Mouse (Mus musculus) heart, embryonic 14.5 days (tissue): ENCODE results near the gene March10. TPM values are rescaled to one million over a fixed set of nuclear protein-coding genes. Genes with fewer than 3 reads are reported as not detected.

Source experiments
- ATAC-seq: fragments of 200-750 bp; cut with Nextera tagmentation; 2 replicates; pipeline ENCODE4 v1.8.0; 2017; ENCODE audit warnings: low read depth, moderate TSS enrichment; ENCODE audit not compliant: insufficient number of reproducible peaks, insufficient read depth, low FRiP score
- H3K27ac ChIP-seq, 2 experiments: fragments of 200-500 bp in 1 of 2; fragments of 300-500 bp in 1 of 2; sonication (generic) in 1 of 2; replicated peaks in 1 of 2; 2 replicates each; pipeline ENCODE4 v1.5.1; 2012 to 2014; ENCODE audit warnings: low read depth in 2 of 2, low read length in 2 of 2, control low read depth in 1 of 2, mild to moderate bottlenecking in 1 of 2, mixed read lengths in 1 of 2; ENCODE audit not compliant: control insufficient read depth in 1 of 2, insufficient read depth in 1 of 2
- H3K27me3 ChIP-seq: fragments of 300-500 bp; sonication (generic); 2 replicates; pipeline ENCODE4 v1.6.1; 2014; ENCODE audit warnings: mild to moderate bottlenecking, low read length, control low read depth; ENCODE audit not compliant: control insufficient read depth, insufficient read depth
- H3K36me3 ChIP-seq: fragments of 300-500 bp; sonication (generic); 2 replicates; pipeline ENCODE4 v1.6.1; 2014; ENCODE audit warnings: mild to moderate bottlenecking, control low read depth, low read length, mixed read lengths; ENCODE audit not compliant: control insufficient read depth, insufficient read depth
- H3K4me1 ChIP-seq, 2 experiments: fragments of 200-500 bp in 1 of 2; fragments of 300-500 bp in 1 of 2; sonication (generic) in 1 of 2; 2 replicates each; pipeline ENCODE4 v1.6.1; 2012 to 2014; ENCODE audit warnings: low read length in 2 of 2, control low read depth in 1 of 2, mixed read lengths in 1 of 2; ENCODE audit not compliant: control insufficient read depth in 2 of 2, insufficient read depth in 2 of 2
- H3K4me2 ChIP-seq: fragments of 300-500 bp; sonication (generic); 2 replicates; pipeline ENCODE4 v1.6.1; 2014; ENCODE audit warnings: mild to moderate bottlenecking, low read length
- H3K4me3 ChIP-seq, 2 experiments: fragments of 200-500 bp in 1 of 2; fragments of 300-500 bp in 1 of 2; sonication (generic) in 1 of 2; 2 replicates each; pipeline ENCODE4 v1.5.1; 2012 to 2014; ENCODE audit warnings: low read length in 2 of 2, mild to moderate bottlenecking in 2 of 2, control low read depth in 1 of 2, low read depth in 1 of 2, moderate library complexity in 1 of 2; ENCODE audit not compliant: control insufficient read depth in 1 of 2, insufficient read depth in 1 of 2
- H3K9ac ChIP-seq: fragments of 300-500 bp; sonication (generic); 2 replicates; pipeline ENCODE4 v1.6.1; 2014; ENCODE audit warnings: mild to moderate bottlenecking, low read length
- H3K9me3 ChIP-seq: fragments of 300-500 bp; sonication (generic); 2 replicates; pipeline ENCODE4 v1.6.1; 2016; ENCODE audit warnings: low read length, control low read depth; ENCODE audit not compliant: control insufficient read depth
- WGBS: fragments of 180-500 bp; shearing (Covaris S2); extraction: QIAGEN DNeasy Blood & Tissue Kit; methylation state at CpG from one replicate; pipeline ENCODE4 v1.1.7; 2014; 5-methylcytosine and 5-hydroxymethylcytosine counted together
- polyA plus RNA-seq: library from polyadenylated mRNA; unstranded; fragments of >200 nt; fragmentation: Nextera tagmentation; extraction: Ambion mirVana; gene quantifications from 2 replicates; pipeline ENCODE4 v1.2.1, GENCODE M21; 2014

The March10 gene
- polyA plus RNA-seq, 1 experiment from 2014 or later = 0.28 TPM

DNA sequence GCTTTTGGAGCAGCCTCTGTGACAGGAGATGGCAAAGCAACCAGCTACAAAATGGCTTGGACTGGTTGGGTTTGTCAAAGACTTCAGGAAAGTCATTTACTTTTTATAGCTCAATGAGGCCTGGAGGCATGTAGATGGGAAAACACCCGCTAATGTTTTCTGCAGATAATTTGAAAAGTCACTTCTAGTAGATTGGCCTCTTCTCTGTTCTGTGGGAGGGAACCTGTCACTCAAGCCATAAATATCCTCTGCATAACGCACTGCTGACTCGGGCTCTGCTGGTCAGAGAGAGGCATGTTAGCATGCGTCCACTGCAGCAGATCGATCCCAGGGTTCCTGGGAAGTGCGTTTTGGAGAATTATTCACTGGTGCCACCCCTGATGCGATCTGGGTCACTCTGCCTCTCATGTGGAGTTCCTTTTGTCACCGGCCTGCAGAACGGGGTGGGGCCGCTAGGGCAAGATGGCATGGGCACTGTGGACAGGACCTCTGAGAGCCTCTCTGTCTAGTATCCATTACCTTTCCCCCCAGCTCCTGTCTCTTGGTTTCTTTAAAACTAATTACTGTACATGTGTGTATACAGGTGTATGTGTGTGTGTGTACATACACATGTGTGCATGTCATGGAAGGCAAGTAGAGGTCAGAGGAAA lies 81.9 kb downstream of the March10 start:
- no peaks in the 10 kb centered on the region for H3K36me3 ChIP-seq
- no peak overlapping the region for H3K9ac ChIP-seq
- H3K27me3 ChIP-seq = no peaks in the 10 kb centered on the region
- H3K4me2 ChIP-seq = peak overlapping the region; percentile 30; the same call in 1 of the 2 replicates
- peaks cover 24 to 32% of the 10 kb centered on the region in 2 experiments for H3K4me1 ChIP-seq
- H3K27ac ChIP-seq = peak overlapping the region; percentile 80 to 86
- peak; percentile 60; the same call in 1 of the 2 replicates for ATAC-seq
- 40% methylated on average over 10 of the region's 10 CpGs for WGBS
- H3K4me3 ChIP-seq = no peak overlapping the region
- no peaks in the 10 kb centered on the region for H3K9me3 ChIP-seq

DNA sequence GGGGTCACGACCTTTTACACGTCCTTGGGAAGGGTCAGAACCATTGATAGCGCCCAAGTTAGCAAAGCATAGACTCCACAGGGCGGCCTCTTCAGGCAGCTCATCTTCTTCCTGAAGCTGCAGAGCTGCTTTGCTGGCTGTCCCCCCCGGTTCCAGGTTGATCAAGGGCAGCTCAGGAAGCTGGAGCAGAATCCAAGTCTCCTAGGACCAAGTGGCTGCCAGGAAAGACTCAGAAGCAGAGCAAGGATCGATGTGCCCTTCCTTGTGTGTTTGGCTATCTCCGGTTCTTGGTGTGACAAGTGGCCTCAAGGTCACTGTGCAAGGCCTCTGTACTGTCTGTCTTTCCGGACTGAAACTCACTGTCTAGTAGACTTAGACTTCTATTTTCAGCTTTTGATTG lies 82.7 kb downstream of the March10 start:
- Histone ChIP-seq H3K27me3 (no peaks in the 10 kb centered on the region), H3K36me3 (no peaks in the 10 kb centered on the region), H3K4me1 (peaks cover 24 to 28% of the 10 kb centered on the region in 2 experiments), H3K9me3 (no peaks in the 10 kb centered on the region), H3K4me3 (no peak overlapping the region), H3K27ac (peak overlapping the region; percentile 51 to 86), H3K9ac (no peak overlapping the region), H3K4me2 (no peak overlapping the region)
- ATAC-seq = no peak
- WGBS = 40% methylated on average over 8 of the region's 8 CpGs

DNA sequence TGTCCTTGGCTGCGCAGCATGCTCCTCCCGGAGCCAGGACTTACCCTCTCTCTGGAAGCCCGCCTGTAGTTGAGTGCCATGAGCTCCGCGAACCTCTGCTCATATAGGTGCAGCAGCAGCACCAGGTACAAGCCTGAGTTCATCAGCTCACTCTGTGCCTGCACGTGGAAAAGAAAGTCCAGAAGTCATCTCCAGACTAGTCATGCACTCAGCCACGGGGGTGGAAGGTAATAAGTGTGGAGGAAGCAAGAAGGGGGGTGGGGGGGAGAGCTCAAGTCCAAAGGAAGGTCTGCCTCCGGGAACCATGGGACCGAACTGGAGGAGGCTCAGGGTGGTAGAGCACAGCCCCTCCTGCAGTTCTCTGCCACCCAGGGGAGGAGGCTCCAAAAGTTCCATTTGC lies 84.7 kb downstream of the March10 start:
- Histone ChIP-seq H3K27me3 (no peaks in the 10 kb centered on the region), H3K4me2 (no peak overlapping the region), H3K9me3 (no peaks in the 10 kb centered on the region), H3K4me1 (peaks cover 21 to 27% of the 10 kb centered on the region in 2 experiments), H3K36me3 (no peaks in the 10 kb centered on the region), H3K9ac (no peak overlapping the region), H3K4me3 (no peak overlapping the region), H3K27ac (no peak overlapping the region)
- no peak for ATAC-seq
- 74% methylated on average over 9 of the region's 9 CpGs for WGBS

DNA sequence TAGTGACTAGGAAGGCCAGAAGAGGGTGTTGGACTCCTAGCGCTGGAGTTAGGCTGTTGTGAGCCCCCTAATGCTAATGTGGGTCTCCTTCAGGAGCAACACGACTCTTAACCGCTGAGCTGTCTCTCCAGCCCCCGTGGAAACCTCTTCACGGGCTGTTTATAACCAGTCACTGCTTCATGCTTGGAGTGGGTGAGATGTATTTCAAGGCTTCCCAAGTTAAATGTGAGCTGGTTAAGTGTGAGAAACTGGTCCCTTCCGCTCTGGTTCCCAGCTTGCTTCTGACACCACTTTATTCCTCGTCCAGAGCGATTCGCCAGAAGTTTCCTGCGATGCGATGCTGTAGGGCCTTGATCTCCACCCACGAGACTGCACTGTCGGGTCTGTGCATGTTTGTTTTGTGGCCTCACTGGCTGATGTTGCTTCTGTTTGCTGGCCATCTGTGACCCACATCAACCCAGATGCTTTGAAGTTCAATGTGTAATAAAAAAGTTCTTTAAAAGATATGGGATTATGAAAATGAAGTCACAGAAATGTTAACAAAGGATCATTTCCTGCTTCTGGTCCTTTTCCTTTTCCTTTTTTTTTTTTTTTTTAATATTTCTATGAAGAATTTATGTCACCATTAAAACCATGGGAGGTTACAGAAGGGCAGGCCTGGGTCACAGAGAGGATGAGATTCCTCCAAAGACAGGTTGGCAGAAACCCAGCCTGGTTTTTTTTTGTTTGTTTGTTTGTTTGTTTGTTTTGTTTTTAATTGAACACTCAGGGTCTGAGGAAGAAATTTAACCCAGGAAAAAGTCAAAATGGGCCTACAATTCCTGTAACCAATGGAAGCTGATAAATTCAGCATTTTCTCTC lies 86.8 kb downstream of the March10 start:
- no peaks in the 10 kb centered on the region for H3K27me3 ChIP-seq
- ATAC-seq = no peak
- H3K4me3 ChIP-seq = no peak overlapping the region
- 89% methylated on average over 13 of the region's 13 CpGs for WGBS
- H3K4me2 ChIP-seq = no peak overlapping the region
- peaks cover 31 to 35% of the 10 kb centered on the region in 2 experiments for H3K4me1 ChIP-seq
- no peak overlapping the region for H3K9ac ChIP-seq
- H3K36me3 ChIP-seq = no peaks in the 10 kb centered on the region
- no peaks in the 10 kb centered on the region for H3K9me3 ChIP-seq
- H3K27ac ChIP-seq = no peak overlapping the region

DNA sequence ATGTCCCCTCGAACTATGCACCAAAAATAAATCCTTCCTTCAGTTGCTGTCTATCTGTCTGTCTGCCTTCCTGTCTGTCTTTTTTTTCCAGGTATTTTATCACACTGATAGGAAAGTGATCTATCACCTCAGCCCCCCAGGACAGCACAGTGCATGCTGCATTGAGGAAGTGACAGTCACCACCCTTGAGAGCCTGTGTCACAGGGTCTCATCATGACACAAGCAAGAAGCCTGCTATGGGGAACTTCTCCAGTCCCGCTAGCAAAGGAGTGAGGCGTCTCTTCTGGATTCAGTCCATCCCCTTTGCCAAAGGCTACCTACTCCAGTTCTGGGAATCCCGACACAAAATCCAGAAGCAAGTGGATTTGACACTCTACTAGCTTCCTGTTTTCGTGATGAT lies 87.7 kb downstream of the March10 start:
- Histone ChIP-seq H3K4me3 (no peak overlapping the region), H3K4me2 (no peak overlapping the region), H3K27ac (no peak overlapping the region), H3K27me3 (no peaks in the 10 kb centered on the region), H3K36me3 (no peaks in the 10 kb centered on the region), H3K4me1 (peaks cover 33 to 36% of the 10 kb centered on the region in 2 experiments), H3K9ac (no peak overlapping the region), H3K9me3 (no peaks in the 10 kb centered on the region)
- ATAC-seq = no peak
- WGBS = 68% methylated on average over 5 of the region's 5 CpGs

DNA sequence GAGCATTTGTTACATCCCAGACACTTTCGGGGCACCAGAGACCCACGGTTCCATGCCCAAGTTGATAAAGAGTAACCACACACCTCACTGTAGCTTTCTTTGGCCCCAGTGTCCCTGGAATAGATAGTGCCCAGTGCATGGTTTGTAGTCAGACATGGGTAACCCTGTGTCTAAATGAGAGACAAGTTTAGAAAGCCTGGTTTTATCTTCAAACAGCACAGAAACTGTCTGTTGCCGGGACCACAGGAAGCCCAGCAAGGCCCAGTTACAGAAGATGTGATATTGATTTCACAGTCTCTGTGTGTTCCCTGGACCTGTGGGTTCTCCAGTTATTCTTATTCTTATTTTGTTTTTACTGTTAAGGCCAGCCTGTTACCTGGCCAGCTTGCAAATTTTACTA lies 89.4 kb downstream of the March10 start:
- Histone ChIP-seq H3K4me1 (peaks cover 35 to 43% of the 10 kb centered on the region in 2 experiments), H3K9ac (no peak overlapping the region), H3K36me3 (no peaks in the 10 kb centered on the region), H3K9me3 (no peaks in the 10 kb centered on the region), H3K27ac (no peak overlapping the region), H3K27me3 (no peaks in the 10 kb centered on the region), H3K4me3 (no peak overlapping the region), H3K4me2 (no peak overlapping the region)
- no peak for ATAC-seq
- 43% methylated on average over 3 of the region's 3 CpGs for WGBS

DNA sequence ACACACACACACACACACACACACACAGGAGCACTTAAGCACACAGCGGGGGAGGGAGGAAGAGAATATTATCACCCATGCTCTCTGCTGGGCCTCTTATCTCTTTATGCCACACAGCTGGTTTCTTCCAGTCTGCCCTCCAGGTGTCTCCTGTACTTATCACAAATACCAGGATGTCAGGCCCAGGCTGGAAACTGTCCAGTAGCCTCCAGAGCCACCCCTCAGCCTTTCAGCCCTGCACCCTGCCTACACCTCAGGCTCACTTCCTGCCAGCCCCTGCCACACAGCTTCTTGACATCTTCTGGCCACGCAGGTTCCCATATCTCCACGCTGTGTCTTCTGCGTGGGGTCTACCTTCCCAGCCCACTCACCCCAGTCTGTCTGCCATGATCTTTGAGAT lies 90.5 kb downstream of the March10 start:
- no peaks in the 10 kb centered on the region for H3K36me3 ChIP-seq
- 31% methylated on average over 3 of the region's 4 CpGs for WGBS
- peak; percentile 23; the same call in 1 of the 2 replicates for ATAC-seq
- no peaks in the 10 kb centered on the region for H3K9me3 ChIP-seq
- H3K27me3 ChIP-seq = no peaks in the 10 kb centered on the region
- H3K4me1 ChIP-seq = peaks cover 36 to 45% of the 10 kb centered on the region in 2 experiments
- no peak overlapping the region for H3K9ac ChIP-seq
- no peak overlapping the region for H3K4me3 ChIP-seq
- no peak overlapping the region for H3K4me2 ChIP-seq
- peak overlapping the region; percentile 25 to 28; a peak in 1 of 4 replicates for H3K27ac ChIP-seq
